Mouse (Mus musculus): ENCODE measurements around the gene Atn1.

DNA sequence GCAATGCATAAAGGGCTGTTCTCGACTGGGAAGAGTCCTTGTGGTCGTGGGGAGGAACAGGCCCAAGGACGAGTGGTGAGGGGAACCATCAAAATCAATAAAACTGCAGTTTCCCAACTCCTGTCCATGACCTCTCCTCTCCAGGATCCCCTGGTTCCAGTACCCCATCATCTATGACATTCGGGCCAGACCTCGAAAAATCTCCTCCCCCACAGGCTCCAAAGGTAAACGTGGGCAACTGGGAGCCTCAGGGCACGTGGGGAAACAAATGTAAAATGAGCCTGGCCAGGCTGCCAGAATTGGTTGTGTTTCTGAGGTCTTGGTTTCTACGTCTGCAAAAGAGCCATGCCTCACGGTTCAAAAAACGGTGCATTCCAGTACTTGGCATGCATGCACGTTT is 43.4 kb downstream of the Atn1 start:
- TF ChIP-seq CTCF (IDR thresholded peaks at IDR 0.05; ENCODE audit: low read depth): no peak
- no peak for TF ChIP-seq EP300 (IDR thresholded peaks at IDR 0.05; ENCODE audit: low read depth)

All from heart, postnatal 0 days (tissue).